Mouse (Mus musculus) heart, adult 2 months (tissue): ENCODE data around the gene Pak2. TPM values are rescaled to one million over a fixed set of nuclear protein-coding genes. Genes with fewer than 3 reads are reported as not detected.
A peak's percentile ranks its signal among the peaks of the same experiment; 100 is the strongest.

Source experiments
- DNase-seq, 2 experiments: peaks; one replicate each; pipeline ENCODE4 v3.0.0; 2021
- H3K27ac ChIP-seq: fragments of 200-600 bp; 2 replicates; pipeline ENCODE4 v1.8.1; 2022
- H3K27me3 ChIP-seq: fragments of 200-500 bp; 2 replicates; pipeline ENCODE4 v1.6.1; 2012; ENCODE audit warnings: mild to moderate bottlenecking, low read length, inconsistent platforms, mixed read lengths; ENCODE audit not compliant: control insufficient read depth, insufficient read depth
- H3K36me3 ChIP-seq: fragments of 200-500 bp; 2 replicates; pipeline ENCODE4 v1.6.1; 2012; ENCODE audit warnings: low read length, inconsistent platforms; ENCODE audit not compliant: control insufficient read depth, insufficient read depth
- H3K4me1 ChIP-seq: fragments of 200-500 bp; 2 replicates; pipeline ENCODE4 v1.6.1; 2011; ENCODE audit warnings: low read length; ENCODE audit not compliant: control insufficient read depth, insufficient read depth
- H3K4me3 ChIP-seq: fragments of 200-600 bp; 2 replicates; pipeline ENCODE4 v1.8.1; 2022
- H3K79me2 ChIP-seq: fragments of 200-500 bp; replicated peaks from 2 replicates; pipeline ENCODE4 v1.6.1; 2012; ENCODE audit warnings: mild to moderate bottlenecking, inconsistent platforms, low read length, moderate library complexity, mixed read lengths; ENCODE audit not compliant: control insufficient read depth, insufficient read depth
- H3K9ac ChIP-seq: fragments of 200-500 bp; 2 replicates; pipeline ENCODE4 v1.6.1; 2012; ENCODE audit warnings: low read depth, mild to moderate bottlenecking, control low read depth, inconsistent platforms, low read length, mixed read lengths
- CTCF ChIP-seq: fragments of 200-600 bp; IDR thresholded peaks from 2 replicates; pipeline ENCODE4 v1.8.1; 2022; ENCODE audit warnings: antibody characterized with exemption, mild to moderate bottlenecking, moderate library complexity
- EP300 ChIP-seq: fragments of 200-500 bp; IDR thresholded peaks from 2 replicates; pipeline ENCODE4 v1.6.1; 2011; ENCODE audit warnings: low read depth, low read length, control low read depth; ENCODE audit not compliant: insufficient read depth
- POLR2A ChIP-seq: fragments of 200-500 bp; IDR thresholded peaks from 2 replicates; pipeline ENCODE4 v1.6.1; 2011; ENCODE audit warnings: mild to moderate bottlenecking, low read depth, low read length, control low read depth; ENCODE audit not compliant: insufficient read depth
- WGBS: fragments of 180-500 bp; shearing (Covaris S2); methylation state at CpG from one replicate; pipeline ENCODE4 v1.1.7; 2018; 5-methylcytosine and 5-hydroxymethylcytosine counted together
- intact Hi-C: fragments of 180-260 bp; cut with DNase I; formaldehyde crosslinking; loops from one replicate; pipeline ENCODE4 v1.15.1; 2025
- polyA plus RNA-seq: library from polyadenylated mRNA; depleted of rRNA; stranded (reverse); fragments of >200 nt; gene quantifications from 2 replicates; pipeline ENCODE4 v1.2.3, GENCODE M21; 2012
- total RNA-seq, 2 experiments: library from RNA; stranded (reverse); gene quantifications; 2 replicates each; pipeline ENCODE4 v1.2.3; 2021

The Pak2 gene
- total and polyA plus RNA-seq, 3 experiments: 9.6 to 27.3 (median 26.3) TPM

- Histone ChIP-seq H3K4me1 (no peaks in the 10 kb centered on the region), H3K27ac (no peak overlapping the region), H3K9ac (no peak overlapping the region), H3K27me3 (no peaks in the 10 kb centered on the region), H3K4me3 (no peak overlapping the region), H3K36me3 (no peaks in the 10 kb centered on the region), H3K79me2 (no peaks in the 10 kb centered on the region)
- 80% methylated on average over 2 of the region's 2 CpGs for WGBS
- no peak for TF ChIP-seq EP300
- TF ChIP-seq POLR2A: no peak
- no peak for TF ChIP-seq CTCF
- intact Hi-C loops: no loop called here
- DNase-seq: no peak
These were observed 29.4 kb upstream of the Pak2 start for GRCm38 (mm10) chr16:32108578-32108977.

- WGBS: 81% methylated on average over 7 of the region's 7 CpGs
- Histone ChIP-seq H3K27ac (no peak overlapping the region), H3K79me2 (no peaks in the 10 kb centered on the region)
These were observed 29.0 kb upstream of the Pak2 start for GRCm38 (mm10) chr16:32108170-32108569.

GRCm38 (mm10) chr16:32107342-32108045 lies 28.4 kb upstream of the Pak2 start:
- no peak overlapping the region for H3K4me3 ChIP-seq
- DNase-seq: no peak
- no peaks in the 10 kb centered on the region for H3K79me2 ChIP-seq
- no peaks in the 10 kb centered on the region for H3K27me3 ChIP-seq
- no peaks in the 10 kb centered on the region for H3K36me3 ChIP-seq
- no peaks in the 10 kb centered on the region for H3K4me1 ChIP-seq
- TF ChIP-seq POLR2A (no peak), CTCF (no peak), EP300 (no peak)
- no peak overlapping the region for H3K27ac ChIP-seq
- intact Hi-C loops: no loop called here
- WGBS: 85% methylated on average over 12 of the region's 12 CpGs
- no peak overlapping the region for H3K9ac ChIP-seq

More at GRCm38 (mm10) chr16:32108170-32108569, 29.0 kb upstream of the Pak2 start:
- intact Hi-C loops: no loop called here
- no peaks in the 10 kb centered on the region for H3K4me1 ChIP-seq
- TF ChIP-seq CTCF (0 out of 2 replicates have a peak, but pooled peaks have one; percentile 6), EP300 (no peak), POLR2A (no peak)
- no peak overlapping the region for H3K4me3 ChIP-seq
- H3K27me3 ChIP-seq: no peaks in the 10 kb centered on the region
- DNase-seq: no peak
- no peaks in the 10 kb centered on the region for H3K36me3 ChIP-seq
- no peak overlapping the region for H3K9ac ChIP-seq

GRCm38 (mm10) chr16:32105698-32106097 lies 26.6 kb upstream of the Pak2 start:
- Histone ChIP-seq H3K79me2 (no peaks in the 10 kb centered on the region), H3K27me3 (no peaks in the 10 kb centered on the region), H3K27ac (no peak overlapping the region), H3K9ac (no peak overlapping the region), H3K4me3 (no peak overlapping the region), H3K36me3 (no peaks in the 10 kb centered on the region), H3K4me1 (no peaks in the 10 kb centered on the region)
- DNase-seq: no peak
- WGBS: 93% methylated on average over 1 of the region's 1 CpGs
- intact Hi-C loops: no loop called here
- TF ChIP-seq POLR2A: no peak
- TF ChIP-seq CTCF: peak; percentile 43

GRCm38 (mm10) chr16:32102295-32102694 lies 23.2 kb upstream of the Pak2 start:
- H3K79me2 ChIP-seq: no peaks in the 10 kb centered on the region
- TF ChIP-seq CTCF: no peak
- TF ChIP-seq EP300: no peak
- no peak for TF ChIP-seq POLR2A
- H3K27ac ChIP-seq: no peak overlapping the region
- H3K36me3 ChIP-seq: no peaks in the 10 kb centered on the region
- intact Hi-C loops: no loop called here
- no peak for DNase-seq
- H3K9ac ChIP-seq: no peak overlapping the region
- no peak overlapping the region for H3K4me3 ChIP-seq
- H3K27me3 ChIP-seq: no peaks in the 10 kb centered on the region
- H3K4me1 ChIP-seq: peaks cover 3% of the 10 kb centered on the region
- WGBS: 87% methylated on average over 13 of the region's 13 CpGs

GRCm38 (mm10) chr16:32099638-32100150 lies 20.6 kb upstream of the Pak2 start, which contains the start of the genes Pigx and Cep19:
TSS of gene Pigx (minus strand) at chr16:32099740.
TSS of gene Cep19 (plus strand) at chr16:32099800.
- TF ChIP-seq POLR2A: peak; percentile 74
- no peak for TF ChIP-seq CTCF
- TF ChIP-seq EP300: 0 out of 2 replicates have a peak, but pooled peaks have one; percentile 37
- Histone ChIP-seq H3K27ac (peak within 1 kb of the TSS; percentile 93), H3K79me2 (no peaks in the 10 kb centered on the region), H3K36me3 (no peaks in the 10 kb centered on the region), H3K27me3 (no peaks in the 10 kb centered on the region), H3K4me1 (peaks cover 3% of the 10 kb centered on the region), H3K4me3 (peak within 1 kb of the TSS; percentile 75), H3K9ac (peak within 1 kb of the TSS; percentile 84)
- WGBS: under 1% methylated on average over 34 of the region's 34 CpGs
- intact Hi-C loops: loop anchor here (2.0 kb wide), 1 partner anchor 21 kb away; the partner anchor contains the start of gene Pak2
- peak; percentile 93 to 94 for DNase-seq
